Mouse (Mus musculus): ENCODE measurements around the gene Sgms2.

Sgms2 gene

GRCm38 (mm10) chr3:131491361-131491925 lies at the start of gene Sgms2:
Gene Sgms2 (minus strand): TSS chr3:131491411.
- no peak for DNase-seq (ENCODE audit: low spot score)

- DNase-seq (ENCODE audit: low spot score): no peak
These were observed 34.0 kb upstream of the Sgms2 start for GRCm38 (mm10) chr3:131525229-131525628.

GRCm38 (mm10) chr3:131524779-131525178 lies 33.6 kb upstream of the Sgms2 start:
- DNase-seq (ENCODE audit: low spot score): no peak

GRCm38 (mm10) chr3:131524210-131524609 lies 33.0 kb upstream of the Sgms2 start:
- DNase-seq (ENCODE audit: low spot score): no peak

- no peak for DNase-seq (ENCODE audit: low spot score)
These were observed 32.5 kb upstream of the Sgms2 start for GRCm38 (mm10) chr3:131523749-131524148.

GRCm38 (mm10) chr3:131522243-131522642 lies 31.0 kb upstream of the Sgms2 start:
- no peak for DNase-seq (ENCODE audit: low spot score)

- no peak for DNase-seq (ENCODE audit: low spot score)
These were observed 30.0 kb upstream of the Sgms2 start for GRCm38 (mm10) chr3:131521206-131521605.

- no peak for DNase-seq (ENCODE audit: low spot score)
These were observed 26.5 kb upstream of the Sgms2 start for GRCm38 (mm10) chr3:131517756-131518155.

- no peak for DNase-seq (ENCODE audit: low spot score)
These were observed 25.3 kb upstream of the Sgms2 start for GRCm38 (mm10) chr3:131516332-131516999.

- DNase-seq (ENCODE audit: low spot score): no peak
These were observed 20.4 kb upstream of the Sgms2 start for GRCm38 (mm10) chr3:131511616-131512015.

GRCm38 (mm10) chr3:131508024-131508423 lies 16.8 kb upstream of the Sgms2 start:
- DNase-seq (ENCODE audit: low spot score): no peak

GRCm38 (mm10) chr3:131504595-131505223 lies 13.5 kb upstream of the Sgms2 start:
- no peak for DNase-seq (ENCODE audit: low spot score)

- DNase-seq (ENCODE audit: low spot score): no peak
These were observed 10.6 kb upstream of the Sgms2 start for GRCm38 (mm10) chr3:131501677-131502370.

GRCm38 (mm10) chr3:131499651-131500050 lies 8.4 kb upstream of the Sgms2 start:
- DNase-seq (ENCODE audit: low spot score): no peak

- no peak for DNase-seq (ENCODE audit: low spot score)
These were observed 5.4 kb upstream of the Sgms2 start for GRCm38 (mm10) chr3:131496506-131497122.

- DNase-seq (ENCODE audit: low spot score): no peak
These were observed 3.9 kb upstream of the Sgms2 start for GRCm38 (mm10) chr3:131495076-131495475.

- DNase-seq (ENCODE audit: low spot score): no peak
These were observed 2.0 kb upstream of the Sgms2 start for GRCm38 (mm10) chr3:131493194-131493593.

GRCm38 (mm10) chr3:131491980-131492379 lies 769 bp upstream of the Sgms2 start:
- no peak for DNase-seq (ENCODE audit: low spot score)

GRCm38 (mm10) chr3:131490143-131490908 lies 885 bp downstream of the Sgms2 start:
- DNase-seq (ENCODE audit: low spot score): no peak

- no peak for DNase-seq (ENCODE audit: low spot score)
These were observed 1.5 kb downstream of the Sgms2 start for GRCm38 (mm10) chr3:131489657-131490142.

- no peak for DNase-seq (ENCODE audit: low spot score)
These were observed 2.2 kb downstream of the Sgms2 start for GRCm38 (mm10) chr3:131488969-131489368.

Measured in spleen, adult 12 weeks (tissue).